Mouse (Mus musculus) heart, postnatal 0 days (tissue): Measurements from ENCODE around the gene Cnn3. TPM values are rescaled to one million over a fixed set of nuclear protein-coding genes. Genes with fewer than 3 reads are reported as not detected.

Experiments
- ATAC-seq: fragments of 200-750 bp; cut with Nextera tagmentation; 2 replicates; pipeline ENCODE4 v1.8.0; 2017; ENCODE audit warnings: low read depth, moderate number of reproducible peaks, moderate library complexity; ENCODE audit not compliant: insufficient read depth
- DNase-seq: peaks from one replicate; pipeline ENCODE4 v3.0.0-alpha.2; 2016; ENCODE audit warnings: low spot score
- H3K27ac ChIP-seq: fragments of 300-500 bp; sonication (generic); 2 replicates; pipeline ENCODE4 v1.5.1; 2014; ENCODE audit warnings: low read depth, mild to moderate bottlenecking
- H3K27me3 ChIP-seq: fragments of 300-500 bp; sonication (generic); 2 replicates; pipeline ENCODE4 v1.6.1; 2014; ENCODE audit warnings: low read length, mixed read lengths; ENCODE audit not compliant: control insufficient read depth, insufficient read depth
- H3K36me3 ChIP-seq: fragments of 300-500 bp; sonication (generic); replicated peaks from 2 replicates; pipeline ENCODE4 v1.6.1; 2014; ENCODE audit warnings: low read length, mixed read lengths; ENCODE audit not compliant: control insufficient read depth, insufficient read depth
- H3K4me1 ChIP-seq: fragments of 300-500 bp; sonication (generic); 2 replicates; pipeline ENCODE4 v1.6.1; 2014; ENCODE audit warnings: antibody characterized with exemption; ENCODE audit not compliant: control insufficient read depth, insufficient read depth
- H3K4me2 ChIP-seq: fragments of 300-500 bp; sonication (generic); 2 replicates; pipeline ENCODE4 v1.6.1; 2014; ENCODE audit warnings: low read depth, mild to moderate bottlenecking, low read length, moderate library complexity
- H3K4me3 ChIP-seq: fragments of 300-500 bp; sonication (generic); 2 replicates; pipeline ENCODE4 v1.5.1; 2014; ENCODE audit warnings: low read depth, low read length
- H3K9ac ChIP-seq: fragments of 300-500 bp; sonication (generic); replicated peaks from 2 replicates; pipeline ENCODE4 v1.6.1; 2014; ENCODE audit warnings: low read depth, low read length, mixed read lengths
- H3K9me3 ChIP-seq: fragments of 300-500 bp; sonication (generic); replicated peaks from 2 replicates; pipeline ENCODE4 v1.6.1; 2016; ENCODE audit warnings: low read length; ENCODE audit not compliant: control insufficient read depth
- CTCF ChIP-seq: IDR thresholded peaks from 2 replicates; pipeline ENCODE4 v1.5.1; 2016; ENCODE audit warnings: antibody characterized with exemption, control low read depth, low read depth
- EP300 ChIP-seq: IDR thresholded peaks from 2 replicates; pipeline ENCODE4 v1.6.1; 2016; ENCODE audit warnings: antibody characterized with exemption, low read depth
- WGBS: fragments of 180-500 bp; shearing (Covaris S2); extraction: QIAGEN DNeasy Blood & Tissue Kit; methylation state at CpG from one replicate; pipeline ENCODE4 v1.1.7; 2014; 5-methylcytosine and 5-hydroxymethylcytosine counted together
- polyA plus RNA-seq: library from polyadenylated mRNA; unstranded; fragments of >200 nt; fragmentation: Nextera tagmentation; extraction: Ambion mirVana; gene quantifications from 2 replicates; pipeline ENCODE4 v1.2.1, GENCODE M21; 2015
- total RNA-seq: library from RNA; depleted of rRNA; stranded (reverse); fragments of >200 nt; gene quantifications from 2 replicates; pipeline ENCODE4 v1.2.3, GENCODE M21; 2014; ENCODE audit warnings: low replicate concordance

Gene Cnn3
- total and polyA plus RNA-seq, 2 experiments from 2014 or later = 132 to 190 TPM

- Histone ChIP-seq H3K27ac (no peak overlapping the region), H3K9ac (no peak overlapping the region), H3K4me3 (no peak overlapping the region), H3K9me3 (no peaks in the 10 kb centered on the region), H3K27me3 (no peaks in the 10 kb centered on the region), H3K36me3 (peaks cover 52% of the 10 kb centered on the region), H3K4me2 (no peak overlapping the region), H3K4me1 (no peaks in the 10 kb centered on the region)
- 56% methylated on average over 14 of the region's 14 CpGs for WGBS
- no peak for ATAC-seq
- TF ChIP-seq CTCF = no peak
- TF ChIP-seq EP300 = no peak
- no peak for DNase-seq
These were observed 32.5 kb downstream of the Cnn3 start for GRCm38 (mm10) chr3:121458545-121459492.

DNA sequence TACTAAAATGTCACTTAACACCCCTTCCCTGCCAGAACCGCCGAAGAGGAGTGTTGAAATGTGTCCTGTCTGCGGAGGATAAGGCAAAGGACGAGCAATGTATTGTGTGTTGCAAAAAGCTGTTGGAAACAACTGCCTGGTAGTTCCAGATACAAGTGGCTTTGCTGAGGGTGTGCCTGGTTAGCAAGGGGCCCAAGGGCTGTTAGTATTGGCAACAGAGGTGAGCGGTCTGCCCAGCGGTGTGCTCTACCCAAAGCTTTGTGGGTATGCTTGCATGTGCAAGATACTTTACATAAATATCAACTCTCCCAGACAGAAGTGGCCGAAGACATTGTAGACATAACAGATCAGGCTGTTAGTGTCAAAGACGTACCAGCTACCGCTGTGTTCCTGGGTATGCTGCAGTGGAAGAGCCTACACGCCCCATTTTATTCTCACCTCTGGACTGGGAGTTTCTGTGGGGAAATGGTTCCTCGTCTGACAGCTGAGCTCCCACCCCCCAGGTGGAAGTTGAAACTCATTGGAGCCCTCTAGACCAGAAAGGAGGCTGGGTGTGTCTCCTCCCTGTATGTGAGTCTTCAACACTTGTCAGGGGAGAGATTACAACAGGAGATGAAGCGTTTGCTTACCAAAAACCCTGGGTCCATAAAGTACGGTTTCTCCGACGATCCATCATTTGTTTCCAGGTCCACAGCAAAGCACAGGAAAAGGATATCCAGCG, 34.3 kb downstream of the Cnn3 start:
- ATAC-seq (no peak), DNase-seq (no peak)
- peaks cover 38% of the 10 kb centered on the region for H3K36me3 ChIP-seq
- WGBS = 66% methylated on average over 16 of the region's 16 CpGs
- H3K27me3 ChIP-seq = no peaks in the 10 kb centered on the region
- no peak overlapping the region for H3K4me3 ChIP-seq
- no peak overlapping the region for H3K4me2 ChIP-seq
- no peaks in the 10 kb centered on the region for H3K9me3 ChIP-seq
- no peak for TF ChIP-seq CTCF
- TF ChIP-seq EP300 = no peak
- no peak overlapping the region for H3K27ac ChIP-seq
- no peak overlapping the region for H3K9ac ChIP-seq
- H3K4me1 ChIP-seq = no peaks in the 10 kb centered on the region

DNA sequence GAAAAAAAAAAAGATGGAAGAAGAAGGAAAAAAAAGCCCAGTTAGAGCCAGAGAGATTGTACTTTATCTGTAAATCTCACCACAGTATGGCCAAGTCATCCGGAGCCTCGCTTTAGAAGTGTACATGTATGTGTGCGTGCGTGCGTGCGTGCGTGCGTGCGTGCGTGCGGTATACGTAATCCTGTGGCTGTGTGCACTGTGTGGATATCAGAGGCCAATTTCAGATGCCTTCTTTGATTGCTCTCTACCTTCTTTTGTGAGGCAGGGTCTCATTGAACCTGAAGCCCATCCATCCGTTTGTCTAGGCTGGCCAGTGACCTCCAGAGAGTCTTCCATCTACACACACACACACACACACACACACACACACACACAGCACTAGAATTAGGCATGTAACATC, 35.2 kb downstream of the Cnn3 start:
- Histone ChIP-seq H3K4me2 (no peak overlapping the region), H3K9ac (no peak overlapping the region), H3K36me3 (peaks cover 30% of the 10 kb centered on the region), H3K27ac (no peak overlapping the region), H3K9me3 (no peaks in the 10 kb centered on the region), H3K4me1 (no peaks in the 10 kb centered on the region), H3K27me3 (no peaks in the 10 kb centered on the region), H3K4me3 (no peak overlapping the region)
- 93% methylated on average over 13 of the region's 13 CpGs for WGBS
- DNase-seq (no peak), ATAC-seq (no peak)
- TF ChIP-seq EP300 = no peak
- no peak for TF ChIP-seq CTCF

DNA sequence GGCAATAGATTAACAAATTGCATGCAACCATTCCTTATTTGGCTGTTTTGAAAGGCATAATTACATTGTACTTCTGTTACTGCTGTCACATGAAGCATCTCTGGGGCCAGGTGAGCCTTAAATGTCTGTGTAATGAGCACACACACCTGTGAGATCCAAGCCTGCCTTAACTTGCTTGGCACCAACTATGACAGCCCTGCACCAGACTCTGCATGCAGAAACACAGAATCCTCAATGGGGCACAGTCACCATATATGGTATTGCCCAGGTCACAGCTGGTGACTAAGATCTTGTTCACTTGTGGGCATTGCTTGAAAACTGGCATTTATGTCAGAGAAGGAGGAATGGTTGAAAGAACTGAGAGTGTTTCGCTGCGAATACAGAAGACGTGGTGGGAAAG, 36.5 kb downstream of the Cnn3 start:
- no peak for DNase-seq
- H3K9me3 ChIP-seq = no peaks in the 10 kb centered on the region
- H3K27me3 ChIP-seq = no peaks in the 10 kb centered on the region
- WGBS = 93% methylated on average over 3 of the region's 3 CpGs
- no peak overlapping the region for H3K9ac ChIP-seq
- H3K4me1 ChIP-seq = no peaks in the 10 kb centered on the region
- H3K27ac ChIP-seq = no peak overlapping the region
- H3K4me2 ChIP-seq = no peak overlapping the region
- ATAC-seq = no peak
- TF ChIP-seq EP300 (no peak), CTCF (no peak)
- no peak overlapping the region for H3K4me3 ChIP-seq
- H3K36me3 ChIP-seq = peaks cover 17% of the 10 kb centered on the region

DNA sequence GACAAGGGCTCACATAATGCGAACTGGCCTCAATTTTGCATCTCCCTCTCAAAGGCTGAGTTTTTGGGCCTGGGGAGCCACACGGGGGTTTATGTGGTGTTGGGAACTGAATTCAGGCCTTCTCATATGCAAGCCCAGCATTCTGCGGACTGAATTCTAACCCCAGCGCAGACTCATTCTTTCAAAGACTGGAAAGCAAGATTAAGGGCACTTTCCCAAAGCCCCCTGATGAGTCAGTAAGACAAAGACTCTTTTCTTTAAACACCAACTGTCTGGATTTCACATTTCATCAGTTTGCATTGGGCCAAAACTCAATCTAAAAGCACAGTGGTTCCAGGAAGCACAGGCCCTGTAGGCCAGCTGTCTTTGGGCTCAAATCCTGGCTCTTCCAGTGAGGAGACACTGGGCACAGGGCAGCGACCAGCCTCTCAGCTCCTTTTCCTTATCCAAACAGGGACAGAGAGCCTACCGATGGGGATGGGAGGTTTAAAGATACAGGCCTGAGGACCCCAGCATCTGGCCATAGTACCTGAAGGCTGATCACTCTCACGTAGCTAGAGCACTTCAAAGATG, 38.5 kb downstream of the Cnn3 start:
- Histone ChIP-seq H3K4me1 (peaks cover 8% of the 10 kb centered on the region; the same call in 1 of the 2 replicates), H3K36me3 (0 out of 2 replicates have a peak, but pooled peaks cover 8% of the 10 kb centered on the region), H3K9ac (no peak overlapping the region), H3K9me3 (no peaks in the 10 kb centered on the region), H3K27ac (no peak overlapping the region), H3K4me2 (no peak overlapping the region), H3K27me3 (no peaks in the 10 kb centered on the region), H3K4me3 (no peak overlapping the region)
- 72% methylated on average over 7 of the region's 7 CpGs for WGBS
- TF ChIP-seq EP300 (no peak), CTCF (no peak)
- DNase-seq (no peak), ATAC-seq (no peak)
